Mouse (Mus musculus) heart, postnatal 4 days (tissue): ENCODE data around the gene Ppp1r15a. TPM values are rescaled to one million over a fixed set of nuclear protein-coding genes. Genes with fewer than 3 reads are reported as not detected.
A peak's percentile ranks its signal among the peaks of the same experiment; 100 is the strongest.

Source experiments
- DNase-seq: peaks from one replicate; pipeline ENCODE4 v3.0.0; 2021
- total RNA-seq, 2 experiments: library from RNA; stranded (reverse); gene quantifications; 2 replicates each; pipeline ENCODE4 v1.2.3; 2021

The Ppp1r15a gene
- total RNA-seq: 10 to 100 TPM; 40.7 to 42.1 TPM

DNA sequence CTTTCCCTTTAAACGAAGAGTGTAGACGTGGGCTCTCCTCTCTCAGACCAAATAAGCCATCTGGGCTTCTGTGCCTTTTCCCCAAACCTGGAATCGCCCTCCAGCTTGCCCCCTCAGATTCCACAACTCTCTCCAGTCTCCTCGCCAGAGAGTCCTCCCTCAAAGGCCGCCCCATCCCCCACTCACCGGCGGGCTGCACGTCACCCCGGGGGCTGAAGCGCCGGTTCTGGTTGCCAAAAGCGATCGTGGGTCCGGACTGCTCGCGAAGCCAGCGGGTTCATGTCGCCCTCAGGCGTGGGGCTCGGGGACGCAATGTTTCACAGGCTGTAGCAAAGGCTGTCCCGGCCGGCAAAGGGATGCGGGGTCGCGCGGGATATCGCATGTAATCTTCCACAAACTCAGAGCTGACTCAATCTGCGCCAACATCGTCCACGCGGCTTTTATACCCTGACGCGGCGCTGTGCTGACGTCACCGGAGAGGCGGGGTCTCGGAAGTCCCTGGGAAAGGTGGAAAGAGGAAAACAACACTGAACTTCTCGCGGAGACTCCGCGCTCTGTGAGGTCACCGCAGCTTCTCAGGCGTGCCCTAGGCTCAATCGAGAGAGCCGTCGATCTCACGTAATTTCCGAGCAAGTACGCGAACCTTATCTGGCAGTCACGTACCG is at the start of gene Ppp1r15a, which contains the start of gene Plekha4:
Ppp1r15a (minus strand) TSS at position 460 of the 665 bp plus-strand sequence.
Plekha4 (plus strand) TSS at position 522 of the 665 bp plus-strand sequence.
- DNase-seq: peak; percentile 97

DNA sequence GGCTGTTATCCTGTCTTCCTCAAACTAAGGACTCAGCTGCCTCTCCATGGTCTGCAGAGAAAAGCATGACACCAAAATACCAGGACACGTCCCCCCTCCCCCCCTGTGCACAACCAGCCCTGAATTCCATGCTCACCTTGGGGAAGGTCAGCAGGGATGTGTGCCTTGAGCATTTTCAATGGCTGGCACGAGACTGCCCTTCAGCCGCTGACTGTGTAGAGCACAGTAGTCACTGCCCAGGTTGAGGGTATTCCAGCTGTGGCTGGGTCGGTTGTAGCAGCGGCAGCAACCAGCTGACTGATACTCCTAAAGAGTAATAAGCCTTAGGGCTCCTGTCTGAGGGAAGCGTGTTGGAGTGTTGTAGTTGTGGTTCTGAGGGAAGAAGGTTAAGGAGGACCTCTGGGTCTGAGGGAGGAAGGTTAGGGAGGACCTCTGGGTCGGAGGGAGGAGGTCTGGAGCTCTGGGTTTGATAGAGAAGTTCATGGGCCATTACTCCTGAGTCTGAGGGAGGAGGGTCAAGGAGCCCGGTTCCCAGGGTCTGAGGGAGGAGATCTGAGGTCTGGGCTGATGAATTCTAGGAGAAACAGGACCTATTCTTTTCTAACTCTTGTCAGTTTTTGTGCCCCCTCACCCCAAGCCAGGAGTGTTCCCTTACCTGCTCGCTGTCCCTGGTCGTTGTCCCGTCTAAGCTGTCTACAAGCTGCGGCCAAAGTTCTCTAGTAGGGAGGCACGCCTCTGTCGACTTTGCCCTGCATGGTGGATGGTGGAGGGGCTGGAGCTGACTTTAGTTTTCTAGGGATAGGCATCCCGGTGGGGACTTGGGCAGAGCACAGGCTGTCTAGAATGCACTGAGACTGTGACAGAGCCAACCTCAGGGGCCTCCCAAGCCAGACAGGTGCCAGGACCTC is 48.7 kb upstream of the Ppp1r15a start:
- DNase-seq: no peak

DNA sequence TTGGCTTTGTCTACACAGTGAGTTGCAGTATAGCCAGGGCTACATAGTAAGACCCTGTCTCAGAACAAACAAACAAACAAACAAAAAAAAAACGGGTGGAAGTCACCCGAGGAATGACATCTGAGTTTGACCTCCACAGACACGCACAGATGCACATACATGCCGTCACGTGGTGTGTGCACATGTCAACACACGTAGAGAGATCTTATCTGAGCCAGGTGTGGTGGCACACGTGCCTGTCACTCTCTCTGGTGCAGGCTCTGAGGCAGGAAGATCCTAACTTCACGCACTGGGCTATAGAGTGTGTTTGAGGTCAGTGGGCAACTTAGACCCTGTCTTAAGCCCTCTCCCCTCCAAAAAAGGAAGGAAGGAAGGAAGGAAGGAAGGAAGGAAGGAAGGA is 47.9 kb upstream of the Ppp1r15a start:
- DNase-seq: no peak

DNA sequence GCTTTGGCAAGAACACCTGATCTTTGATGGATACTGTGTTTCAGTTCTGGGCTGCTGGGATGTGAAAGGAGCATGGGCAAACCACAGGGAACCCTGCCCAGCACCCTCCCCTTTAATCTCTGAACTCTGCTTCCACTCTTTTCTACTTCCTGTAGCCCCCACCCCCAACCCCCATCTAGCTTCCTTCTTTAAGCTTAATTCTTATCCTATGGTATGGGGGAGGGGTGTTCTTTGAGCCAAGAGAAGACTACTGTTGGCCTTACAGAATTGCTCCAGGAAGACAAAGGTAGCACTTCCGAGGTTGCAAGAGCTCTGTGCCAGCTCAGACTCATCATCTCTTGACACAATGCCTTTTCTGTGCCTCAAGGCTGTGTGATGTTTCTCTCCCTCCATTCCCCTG is 45.9 kb upstream of the Ppp1r15a start:
- DNase-seq: no peak

DNA sequence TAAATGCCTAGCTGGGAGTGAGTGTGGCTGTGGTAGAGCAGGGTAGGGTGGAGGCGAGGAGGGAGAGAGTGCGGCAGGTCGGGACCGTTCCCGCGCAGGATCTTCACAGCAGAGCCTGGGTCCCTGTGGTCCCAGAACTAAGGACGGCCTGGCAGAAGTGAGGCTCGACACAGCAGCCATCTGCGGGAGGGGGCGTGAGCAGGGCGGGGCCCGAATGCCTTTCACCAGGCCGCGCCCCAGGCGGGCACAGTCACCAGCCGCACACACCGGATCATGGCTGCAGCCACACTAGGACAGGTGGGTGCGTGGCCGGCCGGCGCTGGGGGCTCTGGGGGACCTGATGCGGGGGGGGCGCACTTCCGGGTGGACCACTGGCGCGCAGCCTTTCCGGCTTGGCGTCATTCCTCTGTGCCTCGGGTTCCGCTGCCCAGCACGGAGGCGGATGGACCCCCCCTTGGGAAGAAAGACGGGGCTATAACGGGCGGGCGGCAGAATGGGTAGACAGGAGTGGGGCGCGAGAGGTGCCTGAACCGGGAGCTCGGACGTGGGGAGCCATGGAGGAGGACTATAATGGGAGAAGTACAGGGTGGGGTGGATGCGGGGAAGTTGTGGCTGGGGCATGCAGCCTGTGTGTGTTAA is 44.2 kb upstream of the Ppp1r15a start, which contains the start of gene Bcat2:
Bcat2 (plus strand) TSS at position 51 of the 639 bp plus-strand sequence.
- DNase-seq: peak; percentile 75

DNA sequence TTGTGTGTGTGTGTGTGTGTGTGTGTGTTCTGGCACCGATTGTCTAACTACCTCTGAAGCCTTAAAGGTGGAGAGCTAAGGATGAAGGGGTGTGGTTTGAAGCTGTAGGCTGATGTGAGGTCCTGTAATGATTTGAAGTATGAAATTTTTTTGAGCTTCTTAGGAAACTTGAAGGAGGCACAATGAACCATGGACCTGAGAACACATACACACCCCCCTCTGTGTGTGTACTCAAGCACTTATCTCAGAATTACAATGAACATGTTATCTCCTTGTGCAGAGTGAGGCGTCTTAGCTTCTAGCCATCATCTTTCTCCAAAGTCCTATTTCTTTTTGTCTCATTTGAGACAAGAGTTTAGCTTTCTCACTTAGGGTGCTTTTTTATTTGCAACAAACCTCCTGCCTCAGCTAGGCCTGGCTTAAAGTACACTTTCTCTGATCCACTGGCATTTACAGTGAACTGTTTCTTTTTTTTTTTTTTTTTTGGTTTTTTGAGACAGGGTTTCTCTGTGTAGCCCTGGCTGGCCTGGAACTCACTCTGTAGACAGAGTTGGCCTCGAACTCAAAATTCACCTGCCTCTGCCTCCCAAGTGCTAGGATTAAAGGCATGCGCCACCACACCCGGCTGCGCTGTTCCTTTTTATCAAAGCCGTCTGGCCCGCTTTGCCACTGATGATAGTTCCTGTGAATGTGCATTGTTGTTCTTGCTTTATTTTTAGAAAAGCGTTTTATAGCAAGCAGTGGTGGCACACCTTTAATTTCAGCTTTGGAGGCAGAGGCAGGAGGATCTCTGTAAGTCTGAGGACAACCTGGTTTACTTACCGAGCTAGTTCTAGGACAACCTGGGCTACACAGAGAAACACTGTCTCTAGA is 42.8 kb upstream of the Ppp1r15a start:
- DNase-seq: no peak

DNA sequence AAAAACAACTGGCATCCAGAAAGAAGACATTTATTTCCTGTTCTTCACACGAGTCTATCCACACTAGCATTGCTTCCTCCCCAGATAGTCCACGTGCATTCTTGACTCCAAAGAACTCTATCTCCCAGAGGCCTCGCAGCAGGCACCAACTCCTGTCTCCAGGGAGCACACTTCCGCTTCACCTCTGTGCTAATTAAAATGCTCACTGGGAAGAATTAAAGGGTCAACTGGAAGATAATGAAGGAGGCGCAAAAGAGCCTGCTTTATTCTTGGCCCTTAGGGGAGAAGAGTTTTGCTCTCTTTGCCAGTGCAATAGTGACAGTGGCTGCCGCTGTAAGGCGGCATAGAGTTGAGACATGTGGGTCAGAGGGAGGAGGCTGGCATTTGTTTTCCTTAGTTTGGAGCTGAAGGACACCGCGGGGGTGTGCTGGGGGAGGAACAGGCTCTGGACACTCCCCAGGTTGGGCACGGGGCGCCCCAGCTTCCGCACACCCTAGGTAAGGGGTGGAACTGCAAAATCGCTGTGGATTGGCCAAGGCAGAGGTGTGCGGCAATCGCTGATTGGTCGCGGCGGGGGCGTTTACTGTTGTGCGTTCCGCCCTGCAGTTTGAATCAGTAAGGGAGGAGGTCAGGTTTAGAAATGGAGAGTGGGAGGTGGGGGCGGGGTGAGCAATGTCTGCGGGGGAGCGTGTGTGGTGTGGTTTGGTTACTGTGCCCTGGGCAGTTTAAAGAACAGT is 41.9 kb upstream of the Ppp1r15a start:
- peak; percentile 90 for DNase-seq

DNA sequence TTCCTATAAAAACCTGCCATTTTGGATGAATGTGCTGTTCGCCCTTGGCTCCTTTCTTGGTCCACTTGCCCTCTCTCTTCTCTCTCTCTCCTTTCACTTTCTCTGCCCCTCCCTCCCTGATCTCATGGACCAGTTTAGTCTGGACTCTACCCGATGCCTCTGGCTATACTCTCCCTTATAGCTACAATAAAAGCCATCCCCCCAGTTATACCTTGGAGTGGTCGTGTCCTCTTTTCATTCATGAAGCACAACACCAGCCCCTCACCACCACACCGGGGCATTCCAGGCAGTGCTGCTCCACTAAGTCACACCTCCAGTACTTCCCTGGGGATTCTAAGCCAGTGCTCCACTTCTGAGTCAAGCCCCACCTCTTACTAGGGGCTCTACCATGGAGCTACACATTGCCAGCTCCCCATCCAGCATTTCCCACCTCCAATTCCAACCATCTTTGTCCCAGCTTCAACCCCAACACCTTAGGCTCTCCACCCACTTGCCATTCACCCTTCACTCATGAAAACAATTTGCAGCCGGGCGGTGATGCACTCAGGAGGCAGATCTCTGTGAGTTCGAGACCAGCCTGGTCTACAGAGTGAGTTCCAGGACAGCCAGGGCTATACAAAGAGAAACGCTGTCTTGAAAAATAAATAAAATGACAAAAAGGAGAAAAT is 41.2 kb upstream of the Ppp1r15a start:
- DNase-seq: no peak

DNA sequence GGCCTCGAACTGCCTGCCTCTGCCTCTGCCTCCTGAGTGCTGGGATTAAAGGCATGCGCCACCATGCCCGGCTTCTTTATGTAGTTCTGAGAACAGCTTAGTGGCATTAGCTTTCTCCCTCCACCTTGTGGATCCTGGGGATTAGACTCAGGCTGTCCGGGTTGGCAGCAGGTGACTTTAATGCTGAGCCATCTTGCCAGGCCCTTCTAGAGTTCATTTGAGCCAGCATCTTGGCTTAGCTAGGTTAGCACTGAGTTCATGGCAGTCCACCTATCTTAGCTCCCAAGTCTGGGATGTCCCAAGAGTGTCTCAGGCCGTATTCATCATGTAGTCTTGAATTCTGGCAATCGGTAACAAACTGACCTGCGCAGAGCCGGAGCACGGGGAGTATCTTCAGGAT is 39.4 kb upstream of the Ppp1r15a start:
- DNase-seq: no peak

DNA sequence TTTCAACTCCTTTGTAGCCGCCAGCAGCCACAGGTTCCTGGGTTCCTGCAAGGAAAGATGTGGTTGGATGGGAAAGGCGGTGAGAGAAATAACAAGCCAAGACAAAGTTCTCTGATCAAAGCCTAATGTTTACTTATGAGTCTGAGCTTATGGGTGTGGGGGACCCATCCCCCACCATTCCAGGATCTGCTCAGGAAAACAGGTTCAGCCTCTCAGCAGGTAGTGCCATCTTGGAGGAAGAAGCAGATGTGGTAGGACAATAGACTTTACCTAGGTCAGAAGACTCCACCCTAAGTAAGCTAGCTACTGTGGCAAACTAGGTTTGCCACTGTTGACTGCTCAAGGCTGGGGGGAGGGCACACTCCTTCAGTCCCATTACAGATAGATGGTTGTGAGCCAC is 38.7 kb upstream of the Ppp1r15a start:
- DNase-seq: no peak

DNA sequence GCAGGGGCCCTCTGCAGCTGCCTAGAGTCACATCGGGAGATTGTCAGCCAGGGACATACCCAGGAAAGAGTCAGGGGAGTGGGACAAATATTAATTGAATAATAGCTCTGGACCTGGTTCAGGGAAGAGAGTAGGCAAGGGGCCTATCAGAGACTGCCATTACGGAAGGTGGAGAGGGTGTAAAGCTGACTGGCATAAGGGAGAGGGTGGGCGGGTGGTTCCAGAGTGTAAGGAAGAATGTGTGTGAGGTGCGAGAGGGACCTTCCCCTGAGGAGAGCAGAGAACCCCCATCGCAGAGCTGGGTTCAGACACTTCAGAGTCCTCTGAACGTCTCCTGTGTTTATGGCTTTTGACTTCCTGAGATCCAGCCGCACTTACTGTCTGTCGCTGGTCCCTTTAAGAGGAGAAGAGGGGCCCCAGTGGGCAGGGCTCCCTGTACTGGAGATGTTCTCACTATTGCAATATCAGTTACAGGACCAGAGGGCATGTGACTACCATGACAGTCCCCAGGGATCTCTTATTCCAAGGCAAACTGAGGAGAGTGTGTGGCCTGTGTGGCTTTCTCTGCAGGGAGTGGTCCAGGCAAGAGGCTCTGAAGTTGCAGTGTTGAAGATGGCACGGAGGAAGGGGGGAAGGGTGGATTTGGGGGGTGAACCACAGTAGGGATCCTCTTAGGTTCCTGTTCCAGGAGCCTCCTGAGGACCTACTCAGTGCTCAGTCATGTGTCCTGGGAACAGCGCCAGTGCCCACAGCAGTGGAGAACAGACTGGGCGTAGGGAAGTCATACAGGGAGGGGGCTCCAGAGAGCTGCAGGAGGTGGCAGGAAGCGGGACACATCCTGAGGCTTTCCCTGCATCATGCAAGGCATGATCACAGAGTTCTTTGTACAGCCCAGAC is 35.8 kb upstream of the Ppp1r15a start:
- DNase-seq: no peak

DNA sequence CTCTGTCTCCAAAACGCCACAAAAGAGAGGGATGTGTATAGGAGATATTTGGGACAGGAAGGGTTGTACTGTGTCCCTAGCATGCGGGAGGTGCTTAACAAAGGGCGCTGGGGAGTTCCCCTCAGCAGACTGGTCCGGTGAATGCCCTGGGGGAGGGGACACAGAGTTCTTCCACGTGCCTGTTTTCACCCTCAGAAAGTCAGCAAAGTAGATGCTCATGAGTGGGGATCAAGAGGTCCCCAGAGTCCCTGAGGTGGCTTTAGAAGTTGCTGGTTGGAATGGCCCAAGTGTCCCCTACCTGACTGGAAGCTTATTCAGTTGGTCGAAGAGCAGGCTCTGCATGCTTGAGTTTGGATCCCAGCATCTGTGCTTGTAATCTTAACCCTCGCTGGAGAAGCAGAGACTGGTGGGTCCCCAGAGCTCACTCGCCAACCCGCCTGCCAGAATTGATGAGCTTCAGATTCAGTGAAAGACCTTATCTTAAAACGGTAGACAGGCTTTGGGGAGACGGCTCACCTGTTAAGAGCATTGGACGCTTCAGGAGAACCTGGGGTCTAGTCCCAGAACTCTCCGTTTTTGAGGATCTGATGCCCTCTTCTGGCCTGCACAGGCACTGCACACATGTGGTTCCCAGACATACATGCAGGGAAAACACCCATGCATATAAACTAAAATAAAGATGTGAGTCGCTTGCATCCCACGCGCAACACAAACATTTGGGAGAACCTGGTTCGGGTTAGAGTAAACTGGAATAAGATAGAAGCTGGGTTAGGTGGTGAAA is 35.0 kb upstream of the Ppp1r15a start:
- peak; percentile 87 for DNase-seq

DNA sequence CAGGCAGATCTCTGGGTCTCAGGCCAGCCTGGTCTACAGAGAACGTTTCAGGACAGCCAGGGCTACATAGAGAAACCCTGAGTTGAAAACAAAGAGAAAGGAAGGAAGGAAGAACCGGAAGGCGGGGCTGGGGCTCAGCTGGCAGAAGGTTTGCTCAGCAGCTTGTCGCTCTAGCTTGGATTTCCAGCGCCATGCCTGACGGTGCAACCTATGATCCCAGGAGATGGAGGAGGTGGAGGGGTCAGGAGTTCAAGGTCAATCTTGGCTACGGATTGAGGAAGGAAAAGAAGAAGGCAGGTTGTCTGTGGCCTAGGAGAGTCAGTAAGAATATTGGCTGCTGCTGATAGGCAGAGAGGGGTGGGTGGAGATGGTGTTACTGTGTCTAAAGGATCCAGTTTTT is 34.2 kb upstream of the Ppp1r15a start:
- no peak for DNase-seq

DNA sequence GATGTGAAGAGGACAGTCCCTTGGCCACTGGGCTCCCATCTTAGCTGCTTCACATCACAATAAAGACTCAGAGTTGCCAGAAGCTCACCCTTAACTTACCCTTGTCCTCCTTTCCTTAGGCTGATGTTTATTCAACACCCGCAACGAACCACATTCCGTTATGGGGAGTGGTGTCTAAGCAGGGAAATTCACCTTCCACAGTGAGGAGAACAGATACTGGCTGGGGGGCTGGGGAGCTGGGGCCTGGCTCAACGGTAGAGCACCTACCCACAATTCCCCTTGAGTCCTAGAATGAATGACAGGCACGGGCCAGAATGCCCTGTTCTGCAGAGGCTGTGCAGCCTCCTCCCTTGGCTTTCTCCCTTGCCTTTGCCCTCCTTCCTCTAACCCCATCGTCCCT is 32.8 kb upstream of the Ppp1r15a start:
- no peak for DNase-seq

DNA sequence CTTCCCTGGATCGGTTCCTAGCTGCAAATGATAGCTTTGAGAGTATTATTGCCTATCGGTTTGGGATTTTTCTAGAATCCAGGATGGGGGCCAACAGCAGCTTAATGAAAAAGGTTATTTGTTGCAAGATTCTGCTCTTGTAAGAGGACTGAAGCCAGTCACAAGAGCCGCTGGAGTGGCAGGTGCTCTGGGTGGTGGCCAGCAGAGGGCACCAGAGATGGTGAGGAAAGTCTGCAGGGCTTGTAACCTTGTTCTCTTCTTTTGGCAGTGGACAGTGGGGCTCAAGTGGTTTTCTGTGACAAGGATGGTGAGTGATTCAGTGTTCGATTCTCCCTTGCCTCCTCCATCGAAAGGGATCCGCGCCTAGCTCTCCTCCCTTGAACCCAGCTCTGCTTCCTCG is 29.7 kb upstream of the Ppp1r15a start:
- DNase-seq: peak; percentile 90

DNA sequence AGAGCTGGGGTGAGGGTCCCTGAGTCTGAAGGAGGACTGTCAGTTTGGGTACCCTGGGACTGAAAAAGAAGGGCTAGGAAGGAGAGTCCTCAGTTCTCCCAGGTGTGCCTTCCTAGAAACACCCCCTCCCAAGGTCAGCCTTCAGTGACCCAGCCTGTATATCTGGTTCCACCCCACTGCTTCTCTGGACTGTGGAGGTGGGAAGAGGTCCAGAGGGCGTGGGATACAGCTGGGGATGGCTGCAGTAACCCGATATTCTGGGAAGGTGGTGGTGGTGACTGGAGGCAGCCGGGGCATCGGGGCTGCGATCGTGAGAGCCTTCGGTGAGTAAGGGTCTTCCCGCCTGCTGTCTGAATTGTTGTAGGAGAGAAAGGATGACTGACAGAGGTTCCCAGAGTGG is 28.7 kb upstream of the Ppp1r15a start, which contains the start of gene Hsd17b14:
Hsd17b14 (plus strand) TSS at position 150 of the 400 bp plus-strand sequence.
- no peak for DNase-seq

DNA sequence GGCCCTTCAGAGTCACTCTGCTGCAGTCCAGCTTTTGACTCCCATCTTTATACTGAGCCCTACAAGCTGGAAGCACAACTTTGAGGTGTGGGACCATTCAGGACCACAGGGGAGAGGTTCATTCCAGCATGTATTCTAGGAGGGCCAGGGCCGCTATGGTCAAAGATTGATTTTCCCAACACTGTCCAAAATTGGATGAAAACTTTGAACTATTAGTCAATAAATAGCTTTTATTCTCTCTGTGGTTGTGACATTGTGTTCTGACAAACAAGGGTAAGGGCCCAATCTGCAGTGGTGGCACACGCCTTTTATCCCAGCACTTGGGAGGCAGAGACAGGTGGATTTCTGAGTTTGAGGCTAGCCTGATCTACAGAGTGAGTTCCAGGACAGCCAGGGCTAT is 27.9 kb upstream of the Ppp1r15a start:
- DNase-seq: no peak

DNA sequence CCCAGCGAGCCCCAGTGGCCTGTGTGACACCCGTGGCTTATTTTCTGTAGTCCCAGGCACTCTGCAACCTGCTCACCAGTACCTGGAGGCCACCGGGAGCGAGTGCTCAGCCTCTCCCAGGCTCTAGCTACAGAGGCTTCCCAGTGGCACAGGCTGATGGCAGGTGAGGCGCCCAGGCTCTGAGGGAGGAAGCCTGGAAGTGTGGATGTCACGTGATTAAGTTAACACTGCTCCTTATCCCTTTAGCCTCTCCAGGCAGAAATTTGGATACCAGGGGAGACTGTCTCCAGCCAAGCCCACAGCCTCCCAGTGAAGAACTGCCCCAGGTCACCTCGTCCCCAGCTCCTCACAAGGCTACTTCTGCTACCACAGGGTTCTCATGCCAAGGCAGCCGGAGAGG is 27.5 kb upstream of the Ppp1r15a start:
- no peak for DNase-seq

DNA sequence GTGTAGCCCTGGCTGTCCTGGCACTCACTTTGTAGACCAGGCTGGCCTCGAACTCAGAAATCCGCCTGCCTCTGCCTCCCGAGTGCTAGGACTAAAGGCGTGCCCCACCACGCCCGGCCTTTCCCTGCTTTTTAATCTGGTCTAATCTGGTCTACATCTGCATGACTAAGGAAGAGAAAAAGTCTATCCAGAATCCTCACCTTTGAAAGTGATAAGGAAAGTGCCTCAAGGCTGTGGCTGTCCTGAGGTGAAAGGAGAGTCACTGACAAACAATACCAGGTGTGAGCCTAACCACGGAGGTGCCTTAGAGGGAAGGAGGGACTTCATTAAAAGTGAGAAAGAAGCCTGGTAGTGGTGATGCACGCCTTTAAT is 25.4 kb upstream of the Ppp1r15a start:
- no peak for DNase-seq
